Mouse (Mus musculus): ENCODE data around the gene Apba3. TPM values are rescaled to one million over a fixed set of nuclear protein-coding genes. Genes with fewer than 3 reads are reported as not detected.

Apba3 gene
- polyA plus RNA-seq, 1 experiment from 2014 or later: 35.3 TPM

- ATAC-seq (replicated peaks; ENCODE audit: insufficient number of reproducible peaks, low FRiP score, low TSS enrichment, low read depth): no peak
- no peak overlapping the region for H3K4me3 ChIP-seq (ENCODE audit: low read depth, low read length)
- no peaks in the 10 kb centered on the region for H3K4me1 ChIP-seq (ENCODE audit: control insufficient read depth, insufficient read depth, low read length)
- H3K9me3 ChIP-seq (replicated peaks; ENCODE audit: control insufficient read depth, low read length): no peaks in the 10 kb centered on the region
- WGBS: 93% methylated on average over 19 of the region's 19 CpGs
- H3K27me3 ChIP-seq (ENCODE audit: control insufficient read depth, insufficient read depth, low read length): no peaks in the 10 kb centered on the region
- H3K9ac ChIP-seq (replicated peaks; ENCODE audit: low read length): no peak overlapping the region
- H3K4me2 ChIP-seq (ENCODE audit: low read depth, low read length): no peak overlapping the region
- DNase-seq (ENCODE audit: low spot score): no peak
- H3K36me3 ChIP-seq (replicated peaks; ENCODE audit: control insufficient read depth, insufficient read depth, low read depth, low read length): peaks cover 4% of the 10 kb centered on the region
- H3K27ac ChIP-seq (replicated peaks; ENCODE audit: low read depth, low read length): no peak overlapping the region
Measured at GRCm38 (mm10) chr10:81273842-81274241, 7.1 kb downstream of the Apba3 start.

- DNase-seq (ENCODE audit: low spot score): no peak
Measured at GRCm38 (mm10) chr10:81277676-81278075, 10.9 kb downstream of the Apba3 start.

GRCm38 (mm10) chr10:81279496-81279895, 12.7 kb downstream of the Apba3 start:
- Histone ChIP-seq H3K9me3 (replicated peaks; ENCODE audit: control insufficient read depth, low read length) (no peaks in the 10 kb centered on the region), H3K36me3 (replicated peaks; ENCODE audit: control insufficient read depth, insufficient read depth, low read depth, low read length) (no peaks in the 10 kb centered on the region), H3K4me1 (ENCODE audit: control insufficient read depth, insufficient read depth, low read length) (no peaks in the 10 kb centered on the region; the same call in 1 of the 2 replicates), H3K27ac (replicated peaks; ENCODE audit: low read depth, low read length) (no peak overlapping the region), H3K4me2 (ENCODE audit: low read depth, low read length) (no peak overlapping the region), H3K4me3 (ENCODE audit: low read depth, low read length) (no peak overlapping the region), H3K27me3 (ENCODE audit: control insufficient read depth, insufficient read depth, low read length) (peaks cover 15% of the 10 kb centered on the region), H3K9ac (replicated peaks; ENCODE audit: low read length) (no peak overlapping the region)
- DNase-seq (ENCODE audit: low spot score) (no peak), ATAC-seq (replicated peaks; ENCODE audit: insufficient number of reproducible peaks, low FRiP score, low TSS enrichment, low read depth) (no peak)
- 40% methylated on average over 10 of the region's 10 CpGs for WGBS

More at GRCm38 (mm10) chr10:81277676-81278075, 10.9 kb downstream of the Apba3 start:
- no peak for ATAC-seq (replicated peaks; ENCODE audit: insufficient number of reproducible peaks, low FRiP score, low TSS enrichment, low read depth)
- H3K27ac ChIP-seq (replicated peaks; ENCODE audit: low read depth, low read length): no peak overlapping the region
- no peaks in the 10 kb centered on the region; the same call in 1 of the 2 replicates for H3K36me3 ChIP-seq (replicated peaks; ENCODE audit: control insufficient read depth, insufficient read depth, low read depth, low read length)
- H3K4me1 ChIP-seq (ENCODE audit: control insufficient read depth, insufficient read depth, low read length): no peaks in the 10 kb centered on the region; the same call in 1 of the 2 replicates
- H3K4me2 ChIP-seq (ENCODE audit: low read depth, low read length): no peak overlapping the region
- H3K9ac ChIP-seq (replicated peaks; ENCODE audit: low read length): no peak overlapping the region
- H3K27me3 ChIP-seq (ENCODE audit: control insufficient read depth, insufficient read depth, low read length): no peaks in the 10 kb centered on the region; the same call in 1 of the 2 replicates
- WGBS: 80% methylated on average over 22 of the region's 22 CpGs
- H3K4me3 ChIP-seq (ENCODE audit: low read depth, low read length): no peak overlapping the region
- H3K9me3 ChIP-seq (replicated peaks; ENCODE audit: control insufficient read depth, low read length): no peaks in the 10 kb centered on the region

- Histone ChIP-seq H3K4me2 (ENCODE audit: low read depth, low read length) (no peak overlapping the region), H3K9ac (replicated peaks; ENCODE audit: low read length) (no peak overlapping the region), H3K4me1 (ENCODE audit: control insufficient read depth, insufficient read depth, low read length) (no peaks in the 10 kb centered on the region; the same call in 1 of the 2 replicates), H3K27me3 (ENCODE audit: control insufficient read depth, insufficient read depth, low read length) (peaks cover 29% of the 10 kb centered on the region), H3K4me3 (ENCODE audit: low read depth, low read length) (no peak overlapping the region), H3K9me3 (replicated peaks; ENCODE audit: control insufficient read depth, low read length) (no peaks in the 10 kb centered on the region), H3K27ac (replicated peaks; ENCODE audit: low read depth, low read length) (no peak overlapping the region), H3K36me3 (replicated peaks; ENCODE audit: control insufficient read depth, insufficient read depth, low read depth, low read length) (no peaks in the 10 kb centered on the region)
- ATAC-seq (replicated peaks; ENCODE audit: insufficient number of reproducible peaks, low FRiP score, low TSS enrichment, low read depth) (no peak), DNase-seq (ENCODE audit: low spot score) (no peak)
- 57% methylated on average over 6 of the region's 6 CpGs for WGBS
Measured at GRCm38 (mm10) chr10:81284189-81284588, 17.4 kb downstream of the Apba3 start.

GRCm38 (mm10) chr10:81284719-81285118, 18.0 kb downstream of the Apba3 start:
- Histone ChIP-seq H3K9me3 (replicated peaks; ENCODE audit: control insufficient read depth, low read length) (no peaks in the 10 kb centered on the region), H3K4me1 (ENCODE audit: control insufficient read depth, insufficient read depth, low read length) (no peaks in the 10 kb centered on the region), H3K9ac (replicated peaks; ENCODE audit: low read length) (no peak overlapping the region), H3K4me2 (ENCODE audit: low read depth, low read length) (peak overlapping the region; percentile 7; the same call in 1 of the 2 replicates), H3K27ac (replicated peaks; ENCODE audit: low read depth, low read length) (no peak overlapping the region), H3K27me3 (ENCODE audit: control insufficient read depth, insufficient read depth, low read length) (peaks cover 29% of the 10 kb centered on the region), H3K36me3 (replicated peaks; ENCODE audit: control insufficient read depth, insufficient read depth, low read depth, low read length) (no peaks in the 10 kb centered on the region), H3K4me3 (ENCODE audit: low read depth, low read length) (no peak overlapping the region; the same call in 1 of the 2 replicates)
- ATAC-seq (replicated peaks; ENCODE audit: insufficient number of reproducible peaks, low FRiP score, low TSS enrichment, low read depth) (no peak), DNase-seq (ENCODE audit: low spot score) (peak; percentile 30)
- WGBS: 9% methylated on average over 17 of the region's 17 CpGs

- H3K4me3 ChIP-seq (ENCODE audit: low read depth, low read length): peak overlapping the region; percentile 36
- no peaks in the 10 kb centered on the region for H3K4me1 ChIP-seq (ENCODE audit: control insufficient read depth, insufficient read depth, low read length)
- WGBS: 2% methylated on average over 54 of the region's 54 CpGs
- H3K9ac ChIP-seq (replicated peaks; ENCODE audit: low read length): peak overlapping the region; percentile 39
- ATAC-seq (replicated peaks; ENCODE audit: insufficient number of reproducible peaks, low FRiP score, low TSS enrichment, low read depth) (peak; percentile 59), DNase-seq (ENCODE audit: low spot score) (peak; percentile 96)
- no peaks in the 10 kb centered on the region for H3K36me3 ChIP-seq (replicated peaks; ENCODE audit: control insufficient read depth, insufficient read depth, low read depth, low read length)
- no peak overlapping the region for H3K27ac ChIP-seq (replicated peaks; ENCODE audit: low read depth, low read length)
- H3K9me3 ChIP-seq (replicated peaks; ENCODE audit: control insufficient read depth, low read length): no peaks in the 10 kb centered on the region
- peak overlapping the region; percentile 71 for H3K4me2 ChIP-seq (ENCODE audit: low read depth, low read length)
- peaks cover 38% of the 10 kb centered on the region for H3K27me3 ChIP-seq (ENCODE audit: control insufficient read depth, insufficient read depth, low read length)
Measured at GRCm38 (mm10) chr10:81285694-81286450, 19.1 kb downstream of the Apba3 start.

- Histone ChIP-seq H3K27me3 (ENCODE audit: control insufficient read depth, insufficient read depth, low read length) (peaks cover 46% of the 10 kb centered on the region), H3K9me3 (replicated peaks; ENCODE audit: control insufficient read depth, low read length) (no peaks in the 10 kb centered on the region), H3K4me1 (ENCODE audit: control insufficient read depth, insufficient read depth, low read length) (no peaks in the 10 kb centered on the region), H3K27ac (replicated peaks; ENCODE audit: low read depth, low read length) (no peak overlapping the region), H3K4me3 (ENCODE audit: low read depth, low read length) (no peak overlapping the region; the same call in 1 of the 2 replicates), H3K36me3 (replicated peaks; ENCODE audit: control insufficient read depth, insufficient read depth, low read depth, low read length) (no peaks in the 10 kb centered on the region), H3K4me2 (ENCODE audit: low read depth, low read length) (no peak overlapping the region), H3K9ac (replicated peaks; ENCODE audit: low read length) (no peak overlapping the region)
- DNase-seq (ENCODE audit: low spot score): no peak
- WGBS: 43% methylated on average over 6 of the region's 6 CpGs
- ATAC-seq (replicated peaks; ENCODE audit: insufficient number of reproducible peaks, low FRiP score, low TSS enrichment, low read depth): no peak
Measured at GRCm38 (mm10) chr10:81286586-81286985, 19.8 kb downstream of the Apba3 start.

GRCm38 (mm10) chr10:81287513-81288157, 20.9 kb downstream of the Apba3 start:
- H3K4me1 ChIP-seq (ENCODE audit: control insufficient read depth, insufficient read depth, low read length): no peaks in the 10 kb centered on the region
- DNase-seq (ENCODE audit: low spot score) (peak; percentile 50), ATAC-seq (replicated peaks; ENCODE audit: insufficient number of reproducible peaks, low FRiP score, low TSS enrichment, low read depth) (no peak)
- no peak overlapping the region for H3K4me3 ChIP-seq (ENCODE audit: low read depth, low read length)
- no peaks in the 10 kb centered on the region for H3K36me3 ChIP-seq (replicated peaks; ENCODE audit: control insufficient read depth, insufficient read depth, low read depth, low read length)
- H3K9me3 ChIP-seq (replicated peaks; ENCODE audit: control insufficient read depth, low read length): no peaks in the 10 kb centered on the region
- peaks cover 47% of the 10 kb centered on the region for H3K27me3 ChIP-seq (ENCODE audit: control insufficient read depth, insufficient read depth, low read length)
- 58% methylated on average over 8 of the region's 8 CpGs for WGBS
- no peak overlapping the region for H3K4me2 ChIP-seq (ENCODE audit: low read depth, low read length)
- no peak overlapping the region for H3K27ac ChIP-seq (replicated peaks; ENCODE audit: low read depth, low read length)
- no peak overlapping the region for H3K9ac ChIP-seq (replicated peaks; ENCODE audit: low read length)
